Mouse (Mus musculus): ENCODE results near the gene Zfp740.

Zfp740 gene

DNA sequence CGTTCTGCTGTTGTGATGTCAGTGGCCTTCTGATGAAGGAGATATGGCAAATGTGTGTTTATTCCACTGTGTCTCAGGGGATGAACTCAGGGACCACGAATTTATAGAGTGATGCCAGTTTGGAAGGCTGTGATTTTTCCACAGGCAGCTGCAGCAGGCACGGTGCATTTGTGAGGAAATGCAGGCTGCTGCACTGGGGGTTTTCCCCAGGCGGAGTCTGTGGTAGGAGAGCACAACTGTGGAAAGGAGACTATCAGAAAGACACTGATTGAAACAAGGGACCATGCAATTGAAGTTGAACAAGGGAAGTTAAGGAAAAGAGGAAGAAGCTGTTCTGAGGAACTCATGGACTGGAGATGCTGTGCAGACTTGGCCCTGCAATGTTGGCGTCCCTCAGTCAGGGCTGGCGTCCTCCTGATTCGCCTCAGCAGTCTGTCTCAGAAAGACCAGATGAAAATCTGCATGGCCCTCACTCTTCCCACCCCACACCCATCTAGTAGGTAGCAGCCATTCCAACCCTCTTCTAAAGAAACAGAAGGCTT lies 10.7 kb upstream of the Zfp740 start:
- no peak for DNase-seq (ENCODE audit: low read depth)

DNA sequence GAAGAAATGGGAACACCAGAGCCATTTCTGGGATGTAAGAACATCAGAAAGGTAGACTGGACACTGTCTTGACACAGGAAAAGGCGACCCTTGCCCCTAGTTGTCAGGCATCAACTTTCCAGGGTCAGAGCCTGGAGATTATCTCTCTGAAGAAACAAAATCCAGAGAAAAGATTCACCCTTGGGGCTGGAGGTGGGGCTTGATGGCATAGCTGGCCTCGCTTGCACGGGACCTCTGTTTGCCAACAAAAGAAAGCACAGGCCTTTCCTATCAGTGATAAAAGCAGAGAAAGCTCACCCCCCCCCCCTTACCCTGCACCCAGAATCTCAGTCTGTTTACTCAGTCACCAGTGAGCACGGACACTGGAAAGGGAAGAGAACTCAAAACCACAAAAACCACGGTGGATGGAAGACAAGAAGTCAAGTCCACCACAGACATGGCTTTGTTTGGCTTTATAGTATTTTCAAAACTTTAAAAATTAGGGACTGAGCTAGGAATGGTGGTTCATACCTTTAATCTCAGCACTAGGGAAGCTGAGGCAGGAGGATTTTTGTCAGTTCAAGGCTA lies 10.1 kb upstream of the Zfp740 start:
- peak; percentile 62 for DNase-seq (ENCODE audit: low read depth)

- DNase-seq (ENCODE audit: low read depth), result peak; percentile 45
Observed at GRCm38 (mm10) chr15:102193652-102194051, 9.4 kb upstream of the Zfp740 start.

DNA sequence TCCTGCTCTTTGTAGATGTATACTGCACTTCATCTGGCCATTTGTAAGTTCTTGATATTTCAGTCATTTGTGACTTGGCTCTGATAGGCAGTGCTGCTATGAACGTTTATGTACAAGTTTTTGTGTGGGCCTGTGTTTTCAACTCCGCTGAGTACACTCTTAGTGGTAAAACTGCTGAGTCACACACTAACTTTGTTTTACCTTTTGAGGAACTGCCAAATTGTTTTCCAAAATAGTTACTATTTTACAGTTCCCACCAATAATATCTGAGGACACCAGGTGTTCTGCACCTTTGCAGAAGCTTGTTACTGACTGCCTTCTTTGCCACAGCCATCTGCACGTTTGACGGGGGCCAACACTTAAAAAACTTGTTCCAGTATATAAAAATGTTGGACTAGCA lies 8.6 kb upstream of the Zfp740 start:
- DNase-seq (ENCODE audit: low read depth), result peak; percentile 33

DNA sequence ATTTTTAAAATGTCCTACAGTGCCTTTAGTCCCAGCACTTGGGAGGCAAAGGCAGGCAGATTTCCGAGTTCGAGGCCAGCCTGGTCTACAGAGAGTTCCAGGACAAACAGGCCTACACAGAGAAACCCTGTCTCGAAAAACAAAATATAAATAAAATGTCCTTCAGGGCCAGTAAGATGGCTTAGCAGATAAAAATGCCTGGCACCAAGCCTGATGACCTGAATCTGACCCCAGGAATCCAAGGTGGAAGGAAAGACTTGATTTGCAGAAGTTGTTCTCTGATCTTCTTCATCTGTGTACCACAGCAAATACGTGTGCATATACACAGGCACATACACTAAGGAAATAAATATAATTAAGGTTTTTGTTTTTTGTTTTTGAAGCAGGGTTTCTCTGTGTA lies 7.7 kb upstream of the Zfp740 start:
- DNase-seq (ENCODE audit: low read depth), result peak; percentile 17

- DNase-seq (ENCODE audit: low read depth), result no peak
Observed at GRCm38 (mm10) chr15:102198841-102199240, 4.2 kb upstream of the Zfp740 start.

- DNase-seq (ENCODE audit: low read depth), result peak; percentile 76
Observed at GRCm38 (mm10) chr15:102203835-102204381, 859 bp downstream of the Zfp740 start.

DNA sequence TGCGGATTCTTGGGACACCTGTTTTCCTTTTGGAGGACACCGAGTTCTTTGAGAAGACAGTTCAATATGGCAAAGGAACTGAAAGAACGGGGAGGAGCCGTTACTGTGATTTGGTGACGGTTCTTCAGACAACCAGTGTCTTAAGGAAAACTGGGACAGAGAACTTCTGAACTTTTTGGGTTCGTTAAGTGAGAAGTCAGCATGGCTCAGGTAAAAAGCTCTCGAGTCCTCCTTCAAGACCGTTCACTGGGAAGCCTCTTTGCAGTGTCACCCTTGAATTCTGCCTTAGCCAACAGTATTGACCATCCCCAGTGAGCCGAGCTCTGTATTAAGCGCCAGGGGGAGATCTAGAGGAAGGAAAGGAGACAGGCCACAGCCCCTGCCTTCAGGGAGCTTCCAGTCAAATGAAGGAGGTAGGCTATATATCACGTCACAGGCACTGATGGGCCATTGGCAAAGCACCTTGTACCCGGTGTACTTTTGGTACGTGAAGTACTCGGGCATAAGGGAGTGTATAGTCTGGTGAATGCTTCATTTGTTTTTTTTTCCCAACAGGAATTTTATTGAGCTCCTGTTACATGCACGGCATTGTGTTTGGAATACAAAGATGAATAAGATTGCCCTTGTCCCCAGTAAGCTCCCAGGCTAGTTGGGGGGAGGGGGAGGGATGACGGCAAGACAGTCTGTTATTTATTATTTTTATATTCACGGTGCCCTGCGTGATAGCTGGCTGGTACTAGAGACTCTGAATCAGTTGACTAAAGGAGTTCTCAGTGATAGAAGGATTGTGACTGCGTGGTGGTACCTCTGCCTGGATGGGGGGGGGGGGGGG lies 1.8 kb downstream of the Zfp740 start, which contains the start of gene Csad:
Gene Csad, minus strand, starts transcription at position 51 of the 832 bp plus-strand sequence.
- DNase-seq (ENCODE audit: low read depth), result no peak

DNA sequence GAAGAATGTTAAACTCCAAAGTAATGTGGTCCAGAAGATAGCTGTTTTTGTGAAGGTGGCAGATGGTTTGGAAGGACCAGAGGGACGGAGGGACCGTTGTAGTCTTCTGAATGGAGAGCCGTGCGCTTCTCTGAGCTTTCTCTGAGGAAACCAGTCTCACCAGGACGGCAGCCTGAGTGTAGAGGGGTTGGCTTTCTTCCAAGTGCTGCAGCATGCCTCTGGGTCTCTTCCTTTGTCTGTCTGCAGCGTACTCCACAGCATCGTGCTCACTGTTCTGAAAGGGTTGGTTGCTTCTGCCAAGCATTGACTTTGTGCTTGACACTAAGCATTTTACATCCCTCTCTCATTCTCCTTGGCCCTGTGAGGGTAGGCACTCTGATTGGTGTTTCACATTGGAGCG lies 2.7 kb downstream of the Zfp740 start:
- no peak for DNase-seq (ENCODE audit: low read depth)

DNA sequence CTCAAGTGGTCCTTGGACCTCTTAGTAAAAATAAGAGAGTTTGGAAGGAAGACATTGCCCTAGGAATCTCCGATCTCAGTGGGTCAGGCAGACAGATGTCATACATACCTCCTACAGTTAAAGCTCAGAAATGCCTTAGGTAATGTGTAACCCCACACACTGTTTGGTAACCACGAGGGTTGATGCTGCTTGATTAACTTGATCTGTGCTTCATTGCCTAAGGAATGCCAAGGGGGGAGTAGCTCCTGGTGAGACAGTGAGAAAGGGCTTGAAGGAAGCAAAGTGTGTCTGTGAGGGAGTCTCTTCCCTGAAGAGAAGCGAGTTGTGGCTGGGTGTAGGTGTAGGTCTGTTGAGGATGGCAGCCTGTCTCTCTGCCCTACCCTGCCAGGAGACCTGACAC lies 4.3 kb downstream of the Zfp740 start:
- DNase-seq (ENCODE audit: low read depth), result no peak

GRCm38 (mm10) chr15:102208092-102208561 lies 5.1 kb downstream of the Zfp740 start:
- peak; percentile 65 for DNase-seq (ENCODE audit: low read depth)

GRCm38 (mm10) chr15:102209114-102209513 lies 6.1 kb downstream of the Zfp740 start:
- DNase-seq (ENCODE audit: low read depth), result no peak

DNA sequence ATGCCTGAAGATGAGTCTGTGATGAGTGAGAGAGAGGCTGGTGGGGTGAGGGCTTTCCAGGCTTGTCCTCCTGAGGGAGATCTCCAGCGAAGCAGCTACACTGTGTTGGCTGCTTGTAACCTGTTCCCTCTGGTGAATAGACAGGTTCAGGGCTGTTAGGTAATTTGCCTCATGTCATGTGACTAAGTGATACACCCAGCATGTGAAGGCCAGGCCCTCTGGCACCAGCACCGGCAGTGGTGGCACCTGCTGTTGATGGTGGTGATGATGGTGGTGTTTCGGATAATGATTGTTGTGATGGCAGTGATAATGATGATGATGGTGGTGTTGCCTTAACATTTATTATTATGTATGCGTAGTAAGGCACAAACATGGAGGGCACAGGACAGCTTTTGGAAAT lies 7.8 kb downstream of the Zfp740 start:
- DNase-seq (ENCODE audit: low read depth), result no peak

GRCm38 (mm10) chr15:102211895-102212294 lies 8.8 kb downstream of the Zfp740 start:
- no peak for DNase-seq (ENCODE audit: low read depth)

- no peak for DNase-seq (ENCODE audit: low read depth)
Observed at GRCm38 (mm10) chr15:102214132-102214531, 11.1 kb downstream of the Zfp740 start.

DNA sequence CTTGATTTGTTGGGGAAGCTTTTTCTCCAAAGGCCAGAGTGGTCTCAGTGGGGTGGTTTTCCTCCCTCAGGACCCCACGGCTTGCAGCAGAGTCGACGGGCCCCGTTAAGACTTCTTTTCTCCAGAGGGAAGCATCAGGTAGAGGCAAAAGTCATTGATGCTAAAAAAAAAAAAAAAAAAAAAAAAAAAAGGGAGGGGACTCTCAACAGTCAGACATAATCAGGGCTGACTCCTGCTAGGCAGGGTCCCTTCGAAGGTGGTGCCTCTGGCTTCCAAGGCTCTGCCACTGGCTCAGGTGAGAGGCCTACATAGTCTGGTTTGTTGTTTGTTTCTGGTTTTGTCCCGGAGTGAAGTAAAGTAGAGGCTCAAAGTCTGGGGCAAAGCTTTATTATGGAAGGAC lies 12.6 kb downstream of the Zfp740 start:
- DNase-seq (ENCODE audit: low read depth), result no peak

- DNase-seq (ENCODE audit: low read depth), result no peak
Observed at GRCm38 (mm10) chr15:102216459-102217228, 13.6 kb downstream of the Zfp740 start.

GRCm38 (mm10) chr15:102217325-102217724 lies 14.3 kb downstream of the Zfp740 start:
- no peak for DNase-seq (ENCODE audit: low read depth)

DNA sequence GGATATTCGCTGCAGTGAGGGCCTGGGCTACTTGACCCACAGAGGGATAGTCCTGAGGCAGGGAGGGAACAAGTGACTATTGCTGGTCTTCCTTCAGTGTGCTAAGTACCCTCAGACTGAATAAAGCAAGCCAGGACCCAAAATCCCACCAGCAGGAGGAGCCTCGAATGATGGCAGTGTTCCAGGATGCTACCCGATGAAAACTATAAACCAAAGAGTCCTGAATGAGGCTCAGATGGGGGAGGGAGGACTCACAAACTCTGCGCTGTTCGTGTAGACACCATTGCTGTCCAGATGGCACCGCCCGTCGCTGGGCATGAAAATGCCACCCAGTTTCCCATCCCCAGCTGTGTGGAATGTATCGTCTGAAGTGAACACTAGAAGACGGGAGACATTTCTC lies 19.3 kb downstream of the Zfp740 start:
- DNase-seq (ENCODE audit: low read depth), result no peak

DNA sequence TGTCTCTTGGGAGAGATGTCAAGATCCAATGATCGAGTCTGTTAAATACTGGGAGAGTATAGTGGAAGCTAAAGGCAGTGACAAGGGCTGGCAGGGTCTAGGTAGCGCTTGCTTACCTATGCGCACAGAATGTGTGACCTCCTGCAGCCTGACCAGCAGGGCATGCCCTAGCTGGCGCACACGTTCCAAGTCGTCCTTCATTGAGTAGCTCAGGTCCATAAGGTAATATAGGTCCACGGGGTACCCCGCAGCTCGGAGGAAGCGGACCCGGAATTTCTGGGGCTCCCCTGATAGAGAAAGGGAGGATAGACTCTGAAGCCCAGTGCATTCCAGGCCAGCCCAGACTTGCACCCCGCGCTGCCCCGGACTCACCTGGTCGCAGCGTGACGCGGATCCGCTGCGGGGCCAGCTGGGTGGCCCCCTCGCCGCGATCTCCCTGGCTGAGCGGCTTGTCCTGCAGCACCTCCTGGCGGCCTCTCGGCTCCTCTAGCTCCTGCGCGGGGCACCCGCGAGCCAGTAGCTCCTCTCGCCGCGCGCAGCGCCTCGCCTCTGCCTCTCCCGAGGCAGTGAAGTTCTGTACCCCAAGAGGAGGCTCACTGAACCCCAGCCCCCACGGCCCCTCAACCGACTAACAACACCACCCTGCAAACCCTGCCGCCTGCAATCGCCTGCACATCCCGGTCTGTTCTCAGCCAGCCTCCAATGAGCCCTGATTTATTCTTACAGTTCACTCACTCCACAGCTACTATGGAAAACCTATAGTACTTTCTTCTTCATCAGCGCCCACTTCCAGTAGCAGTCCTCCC lies 21.3 kb downstream of the Zfp740 start:
- DNase-seq (ENCODE audit: low read depth), result peak; percentile 83

DNA sequence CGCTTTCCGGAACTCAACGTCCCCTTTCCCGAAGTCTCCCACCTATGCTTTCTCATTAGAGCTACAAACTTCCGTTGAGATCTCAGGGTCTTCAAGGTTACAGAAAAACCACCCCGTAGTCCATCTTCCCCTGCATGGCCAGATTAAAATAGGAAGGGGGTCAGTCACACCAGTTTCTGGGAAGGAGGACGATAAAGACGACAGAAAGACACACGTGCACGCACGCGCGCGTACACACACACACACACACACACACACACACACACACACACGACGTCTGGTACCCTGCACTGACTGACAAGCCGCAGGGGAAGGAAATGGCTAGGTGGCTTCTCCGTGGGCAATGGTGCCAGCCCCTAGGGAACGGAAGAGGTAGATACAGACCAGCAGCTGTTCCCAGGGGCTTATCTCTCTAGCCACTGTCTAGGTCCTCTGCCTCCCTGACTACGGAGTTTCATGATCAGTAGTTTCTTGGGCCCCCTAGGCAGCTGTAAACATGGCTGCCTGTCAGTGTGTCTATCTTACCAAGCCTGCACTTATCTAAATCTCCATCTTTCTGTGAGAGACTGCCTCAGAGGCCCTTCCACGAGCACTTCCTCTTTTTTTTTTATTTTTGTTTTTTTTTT lies 22.1 kb downstream of the Zfp740 start:
- peak; percentile 97 for DNase-seq (ENCODE audit: low read depth)
